Mouse (Mus musculus): Measurements from ENCODE around the gene Degs2.

DNA sequence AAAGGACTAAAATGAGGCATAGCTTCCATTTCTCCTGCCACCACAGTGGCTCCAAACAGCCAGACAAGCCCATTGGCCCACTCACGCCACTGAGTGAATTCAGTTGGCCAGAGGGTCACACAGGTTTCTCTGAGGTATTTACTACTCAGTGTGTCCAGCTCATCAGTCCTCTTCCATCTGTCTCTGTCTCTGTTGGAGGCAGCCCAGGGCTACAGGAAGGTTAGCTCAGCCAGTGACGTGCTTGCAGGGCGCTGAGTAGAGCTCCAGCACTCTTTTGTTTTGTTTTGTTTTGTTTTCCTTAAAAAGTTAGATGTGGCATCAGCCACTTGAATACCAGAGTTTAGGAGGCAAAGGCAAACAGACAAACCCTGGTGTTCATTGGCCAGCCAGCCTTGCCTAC, 28.6 kb downstream of the Degs2 start:
- TF ChIP-seq CTCF (IDR thresholded peaks at IDR 0.05; ENCODE audit: low read depth, low read length) (no peak), POLR2A (IDR thresholded peaks at IDR 0.05; ENCODE audit: borderline replicate concordance, low read depth, low read length) (no peak)

All from bone marrow macrophage, adult 2 months (primary cell).